Mouse (Mus musculus): ENCODE measurements at regions not wholly inside any gene's neighbourhood (a gene's known extent, or its start where the extent isn't known, plus 50 kb on each side); places are given as distances from the start of the nearest gene placed in this dataset.

DNA sequence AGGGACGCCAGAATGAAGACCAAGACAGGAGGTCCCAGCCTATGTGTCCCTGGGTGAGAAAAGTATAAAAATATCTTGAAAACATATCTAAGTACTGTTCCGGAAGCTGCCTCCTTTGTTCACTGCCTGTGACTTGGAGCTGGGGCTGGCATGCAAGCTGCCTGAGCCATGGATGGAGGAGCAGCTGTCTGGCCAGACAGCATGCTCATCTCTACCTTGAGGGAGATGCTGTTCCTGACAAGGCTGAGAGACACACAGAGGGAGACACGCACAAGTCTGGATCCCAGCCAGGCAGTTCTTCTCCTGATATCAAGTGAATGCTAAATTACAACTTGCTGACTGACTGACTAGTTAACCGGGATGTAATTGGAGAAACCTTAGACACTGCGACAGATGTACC lies 704.8 kb downstream of the Efna5 start:
- Histone ChIP-seq H3K4me3 (no peak overlapping the region), H3K4me2 (ENCODE audit: low read depth) (no peak overlapping the region), H3K36me3 (ENCODE audit: control insufficient read depth, insufficient read depth) (no peaks in the 10 kb centered on the region), H3ac (ENCODE audit: control insufficient read depth, insufficient read length) (no peak overlapping the region), H3K27me3 (ENCODE audit: control insufficient read depth, insufficient read depth, insufficient read length) (no peaks in the 10 kb centered on the region), H3K79me2 (ENCODE audit: control insufficient read depth, insufficient read depth) (no peaks in the 10 kb centered on the region)
- TF ChIP-seq USF1 (IDR thresholded peaks at IDR 0.05; ENCODE audit: low read depth), result no peak
- no peak for TF ChIP-seq MYOG (IDR thresholded peaks at IDR 0.05; ENCODE audit: control insufficient read depth in 1 of 3, insufficient read depth in 1 of 3, insufficient read length in 2 of 3, low read depth in 2 of 3)
- no peak for TF ChIP-seq E2F4 (IDR thresholded peaks at IDR 0.05; ENCODE audit: insufficient read depth)
- TF ChIP-seq CEBPB (IDR thresholded peaks at IDR 0.05; ENCODE audit: insufficient read depth, poor library complexity, severe bottlenecking), result no peak
- TF ChIP-seq TCF3 (IDR thresholded peaks at IDR 0.05; ENCODE audit: insufficient read length, low read depth), result no peak
- TF ChIP-seq MYOD1 (IDR thresholded peaks at IDR 0.05; ENCODE audit: control insufficient read depth in 1 of 3, insufficient read length in 2 of 3, low read depth in 2 of 3), result no peak
- TF ChIP-seq POLR2AphosphoS2 (IDR thresholded peaks at IDR 0.05; ENCODE audit: insufficient read length, low read depth), result no peak
- TF ChIP-seq TCF12 (IDR thresholded peaks at IDR 0.05; ENCODE audit: insufficient read depth, poor library complexity, severe bottlenecking), result no peak
- TF ChIP-seq POLR2A (IDR thresholded peaks at IDR 0.05; ENCODE audit: insufficient read length, low read depth), result no peak
- no peak for TF ChIP-seq SRF (IDR thresholded peaks at IDR 0.05; ENCODE audit: control insufficient read depth, insufficient read length, low read depth)
- TF ChIP-seq REST (IDR thresholded peaks at IDR 0.05; ENCODE audit: insufficient read depth, insufficient read length), result no peak
- TF ChIP-seq MAX (IDR thresholded peaks at IDR 0.05; ENCODE audit: low read depth), result no peak

DNA sequence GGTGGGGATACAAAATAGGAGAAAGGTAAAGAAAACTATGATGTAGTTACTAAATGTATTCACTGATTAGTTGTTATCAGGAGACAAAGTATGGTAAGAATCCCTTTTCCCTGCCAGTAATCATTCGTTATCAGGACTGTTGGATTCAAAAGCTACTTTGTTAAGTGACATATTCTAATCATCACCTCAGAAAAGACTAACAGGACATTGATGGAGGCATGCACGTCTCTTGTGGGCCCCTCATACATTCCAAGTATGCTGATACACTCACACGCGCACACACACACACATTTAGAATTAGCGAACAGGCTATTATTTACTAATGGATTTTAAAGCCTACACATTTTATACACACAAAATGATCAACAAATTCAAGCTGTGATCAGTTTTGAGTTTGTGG lies 708.8 kb downstream of the Efna5 start:
- Histone ChIP-seq H3ac (ENCODE audit: control insufficient read depth, insufficient read length) (no peak overlapping the region), H3K36me3 (ENCODE audit: control insufficient read depth, insufficient read depth) (no peaks in the 10 kb centered on the region), H3K4me3 (no peak overlapping the region), H3K27me3 (ENCODE audit: control insufficient read depth, insufficient read depth, insufficient read length) (no peaks in the 10 kb centered on the region), H3K79me2 (ENCODE audit: control insufficient read depth, insufficient read depth) (no peaks in the 10 kb centered on the region), H3K4me2 (ENCODE audit: low read depth) (no peak overlapping the region)
- no peak for TF ChIP-seq MYOD1 (IDR thresholded peaks at IDR 0.05; ENCODE audit: control insufficient read depth in 1 of 3, insufficient read length in 2 of 3, low read depth in 2 of 3)
- no peak for TF ChIP-seq E2F4 (IDR thresholded peaks at IDR 0.05; ENCODE audit: insufficient read depth)

DNA sequence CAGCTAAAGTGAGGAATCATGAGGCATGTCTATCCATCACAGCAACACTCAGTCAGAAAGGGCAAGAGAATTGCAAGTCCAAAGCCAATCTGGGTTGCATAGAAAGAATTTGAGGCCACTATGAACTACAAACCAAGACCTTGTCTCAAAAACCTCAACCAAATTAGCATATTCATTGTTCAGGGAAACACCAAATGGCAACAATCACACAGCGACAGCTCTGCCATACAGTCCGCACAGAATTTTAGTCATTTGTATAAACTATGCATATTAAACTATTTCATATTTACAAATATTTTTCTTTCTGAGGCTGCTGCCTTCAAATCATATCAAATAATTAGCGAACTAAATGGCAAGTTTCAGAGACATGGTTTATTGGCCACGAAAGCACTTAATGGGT lies 709.6 kb downstream of the Efna5 start:
- Histone ChIP-seq H3ac (ENCODE audit: control insufficient read depth, insufficient read length) (no peak overlapping the region), H3K4me3 (no peak overlapping the region), H3K4me2 (ENCODE audit: low read depth) (no peak overlapping the region), H3K79me2 (ENCODE audit: control insufficient read depth, insufficient read depth) (no peaks in the 10 kb centered on the region), H3K36me3 (ENCODE audit: control insufficient read depth, insufficient read depth) (no peaks in the 10 kb centered on the region), H3K27me3 (ENCODE audit: control insufficient read depth, insufficient read depth, insufficient read length) (no peaks in the 10 kb centered on the region)
- TF ChIP-seq TCF3 (IDR thresholded peaks at IDR 0.05; ENCODE audit: insufficient read length, low read depth) (no peak), TCF12 (IDR thresholded peaks at IDR 0.05; ENCODE audit: insufficient read depth, poor library complexity, severe bottlenecking) (no peak), REST (IDR thresholded peaks at IDR 0.05; ENCODE audit: insufficient read depth, insufficient read length) (no peak), MYOD1 (IDR thresholded peaks at IDR 0.05; ENCODE audit: control insufficient read depth in 1 of 3, insufficient read length in 2 of 3, low read depth in 2 of 3) (no peak), POLR2A (IDR thresholded peaks at IDR 0.05; ENCODE audit: insufficient read length, low read depth) (no peak), SRF (IDR thresholded peaks at IDR 0.05; ENCODE audit: control insufficient read depth, insufficient read length, low read depth) (no peak), MYOG (IDR thresholded peaks at IDR 0.05; ENCODE audit: control insufficient read depth in 1 of 3, insufficient read depth in 1 of 3, insufficient read length in 2 of 3, low read depth in 2 of 3) (no peak), CEBPB (IDR thresholded peaks at IDR 0.05; ENCODE audit: insufficient read depth, poor library complexity, severe bottlenecking) (no peak), MAX (IDR thresholded peaks at IDR 0.05; ENCODE audit: low read depth) (no peak), USF1 (IDR thresholded peaks at IDR 0.05; ENCODE audit: low read depth) (no peak), E2F4 (IDR thresholded peaks at IDR 0.05; ENCODE audit: insufficient read depth) (no peak), POLR2AphosphoS2 (IDR thresholded peaks at IDR 0.05; ENCODE audit: insufficient read length, low read depth) (no peak)

DNA sequence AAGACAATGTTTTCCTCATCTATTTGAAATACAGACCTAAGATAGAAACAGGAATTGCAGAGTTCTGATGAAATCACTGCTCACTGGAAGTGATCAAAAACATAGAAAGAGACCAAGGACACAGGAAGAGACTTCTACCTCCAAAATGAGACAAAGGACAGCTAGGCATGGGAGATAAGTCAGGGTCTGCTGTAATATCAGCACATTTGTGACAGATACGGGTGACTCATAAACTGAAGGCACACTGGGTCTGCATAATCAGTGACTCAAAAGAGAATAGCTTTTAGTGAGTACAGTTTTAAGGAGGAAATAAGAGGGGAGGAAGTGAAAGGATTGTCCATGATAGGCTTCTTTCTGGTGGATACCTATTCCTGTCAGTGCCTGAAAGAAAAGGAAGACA lies 719.7 kb downstream of the Efna5 start:
- H3ac ChIP-seq (ENCODE audit: control insufficient read depth, insufficient read length), result no peak overlapping the region
- no peaks in the 10 kb centered on the region for H3K27me3 ChIP-seq (ENCODE audit: control insufficient read depth, insufficient read depth, insufficient read length)
- no peak overlapping the region for H3K4me2 ChIP-seq (ENCODE audit: low read depth)
- H3K79me2 ChIP-seq (ENCODE audit: control insufficient read depth, insufficient read depth), result no peaks in the 10 kb centered on the region
- no peak overlapping the region for H3K4me3 ChIP-seq
- no peaks in the 10 kb centered on the region for H3K36me3 ChIP-seq (ENCODE audit: control insufficient read depth, insufficient read depth)
- TF ChIP-seq MYOD1 (IDR thresholded peaks at IDR 0.05; ENCODE audit: control insufficient read depth in 1 of 3, insufficient read length in 2 of 3, low read depth in 2 of 3), result no peak

DNA sequence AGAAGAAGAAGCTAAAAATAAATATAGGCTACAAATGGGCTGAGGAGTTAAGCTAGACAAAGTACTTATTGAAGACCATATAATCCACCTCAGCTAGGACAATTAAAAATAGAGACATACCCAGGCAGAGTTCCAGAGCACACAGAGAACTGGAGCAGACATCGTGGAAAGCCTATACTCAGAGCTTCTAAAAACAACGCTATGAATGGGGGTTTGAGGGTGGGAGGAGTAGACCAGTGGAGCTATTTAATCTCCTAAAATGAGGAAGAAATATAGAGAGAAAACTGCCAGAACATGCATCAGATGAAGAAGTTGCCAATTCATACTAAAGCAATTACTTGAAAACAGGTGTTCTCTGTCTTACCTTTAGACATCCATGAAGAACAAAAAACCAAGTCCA lies 720.8 kb downstream of the Efna5 start:
- H3K27me3 ChIP-seq (ENCODE audit: control insufficient read depth, insufficient read depth, insufficient read length), result no peaks in the 10 kb centered on the region
- no peaks in the 10 kb centered on the region for H3K36me3 ChIP-seq (ENCODE audit: control insufficient read depth, insufficient read depth)
- H3K4me3 ChIP-seq, result no peak overlapping the region
- H3K4me2 ChIP-seq (ENCODE audit: low read depth), result no peak overlapping the region
- TF ChIP-seq REST (IDR thresholded peaks at IDR 0.05; ENCODE audit: insufficient read depth, insufficient read length) (no peak), MYOG (IDR thresholded peaks at IDR 0.05; ENCODE audit: control insufficient read depth in 1 of 3, insufficient read depth in 1 of 3, insufficient read length in 2 of 3, low read depth in 2 of 3) (no peak), MYOD1 (IDR thresholded peaks at IDR 0.05; ENCODE audit: control insufficient read depth in 1 of 3, insufficient read length in 2 of 3, low read depth in 2 of 3) (no peak), TCF3 (IDR thresholded peaks at IDR 0.05; ENCODE audit: insufficient read length, low read depth) (no peak), POLR2A (IDR thresholded peaks at IDR 0.05; ENCODE audit: insufficient read length, low read depth) (no peak), CEBPB (IDR thresholded peaks at IDR 0.05; ENCODE audit: insufficient read depth, poor library complexity, severe bottlenecking) (no peak), MAX (IDR thresholded peaks at IDR 0.05; ENCODE audit: low read depth) (no peak), E2F4 (IDR thresholded peaks at IDR 0.05; ENCODE audit: insufficient read depth) (no peak), SRF (IDR thresholded peaks at IDR 0.05; ENCODE audit: control insufficient read depth, insufficient read length, low read depth) (no peak), TCF12 (IDR thresholded peaks at IDR 0.05; ENCODE audit: insufficient read depth, poor library complexity, severe bottlenecking) (no peak), POLR2AphosphoS2 (IDR thresholded peaks at IDR 0.05; ENCODE audit: insufficient read length, low read depth) (no peak), USF1 (IDR thresholded peaks at IDR 0.05; ENCODE audit: low read depth) (no peak)
- H3ac ChIP-seq (ENCODE audit: control insufficient read depth, insufficient read length), result no peak overlapping the region
- H3K79me2 ChIP-seq (ENCODE audit: control insufficient read depth, insufficient read depth), result no peaks in the 10 kb centered on the region

All from myocyte (in vitro differentiated cells).